Mouse (Mus musculus): Measurements from ENCODE around the gene Cdc42ep2.

The Cdc42ep2 gene

DNA sequence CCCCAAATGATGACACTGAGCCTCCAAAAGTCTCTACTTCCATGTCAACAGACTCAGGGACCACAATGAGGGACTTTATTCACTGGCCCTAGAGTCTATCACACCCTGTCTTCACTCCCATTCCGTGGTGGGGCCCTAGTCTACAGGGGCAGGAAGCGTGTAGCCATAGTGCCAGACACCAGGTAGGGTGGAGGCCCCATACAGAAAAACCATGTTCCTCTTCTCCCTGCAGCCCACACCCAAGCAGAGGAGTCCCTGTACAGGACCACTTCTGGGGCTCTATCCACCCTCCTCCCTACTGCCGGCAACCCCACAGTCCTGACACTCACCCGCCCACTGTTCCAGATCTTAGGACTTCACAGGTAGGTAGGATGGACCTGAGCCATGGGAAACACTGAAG is 52.1 kb downstream of the Cdc42ep2 start:
- no peak for DNase-seq

DNA sequence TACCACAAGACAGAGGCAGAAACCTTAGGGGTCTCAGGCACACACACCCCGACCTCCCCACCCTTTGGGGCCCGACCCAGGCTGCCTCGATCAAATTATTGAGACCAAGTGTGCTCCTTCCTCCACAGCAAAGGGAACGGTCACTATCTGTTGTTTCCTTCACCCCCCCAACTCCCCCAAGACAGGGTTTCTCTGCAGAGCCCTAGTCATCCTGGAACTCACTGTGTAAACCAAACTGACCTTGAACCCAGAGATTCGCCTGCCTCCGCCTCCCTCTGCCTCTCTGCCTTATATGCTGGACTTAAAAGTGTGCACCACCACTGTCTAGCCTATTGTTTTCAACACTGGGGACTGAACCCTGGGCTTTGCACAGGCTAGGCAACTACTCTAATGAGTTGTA is 52.9 kb downstream of the Cdc42ep2 start:
- no peak for DNase-seq

DNA sequence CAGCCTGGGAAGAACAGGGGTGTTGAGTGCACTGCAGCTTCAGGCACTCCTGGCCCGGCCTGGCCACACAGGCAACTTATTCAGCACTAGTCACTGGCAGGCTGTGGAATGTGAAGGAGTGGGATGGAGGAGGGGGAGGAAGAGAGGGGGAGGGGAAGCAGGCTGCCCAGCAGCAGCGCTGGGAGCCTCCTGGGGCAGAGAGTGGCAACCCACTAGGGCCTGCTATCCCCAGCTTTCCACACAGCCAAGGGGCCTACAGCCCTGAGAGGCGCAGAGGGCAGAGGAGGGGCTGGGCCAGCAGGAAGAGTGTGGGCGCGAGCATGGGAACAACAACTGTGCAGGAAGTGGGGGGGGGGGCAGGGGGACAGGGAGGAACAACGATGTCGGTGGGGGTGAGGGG is 53.3 kb downstream of the Cdc42ep2 start:
- no peak for DNase-seq

GRCm38 (mm10) chr19:5868096-5868495 is 56.5 kb downstream of the Cdc42ep2 start:
- no peak for DNase-seq
